Mouse (Mus musculus) midbrain, postnatal 0 days (tissue): ENCODE results near the gene Znrf4. TPM values are rescaled to one million over a fixed set of nuclear protein-coding genes. Genes with fewer than 3 reads are reported as not detected.
A peak's percentile ranks its signal among the peaks of the same experiment; 100 is the strongest.

ENCODE experiments used
- ATAC-seq: fragments of 200-750 bp; cut with Nextera tagmentation; 2 replicates; pipeline ENCODE4 v1.8.0; 2017; ENCODE audit warnings: moderate number of reproducible peaks, mild to moderate bottlenecking, moderate TSS enrichment, moderate library complexity; ENCODE audit not compliant: low FRiP score
- DNase-seq: peaks from one replicate; pipeline ENCODE4 v3.0.0-alpha.2; 2015; ENCODE audit warnings: low spot score
- H3K27ac ChIP-seq: fragments of 300-500 bp; sonication (generic); 2 replicates; pipeline ENCODE4 v1.5.1; 2014; ENCODE audit warnings: low read depth, mild to moderate bottlenecking, low read length, mixed read lengths
- H3K27me3 ChIP-seq: fragments of 300-500 bp; sonication (generic); 2 replicates; pipeline ENCODE4 v1.6.1; 2014; ENCODE audit warnings: low read length, control low read depth, mixed read lengths; ENCODE audit not compliant: insufficient read depth
- H3K36me3 ChIP-seq: fragments of 300-500 bp; sonication (generic); 2 replicates; pipeline ENCODE4 v1.6.1; 2014; ENCODE audit warnings: low read length, control low read depth, mixed read lengths; ENCODE audit not compliant: insufficient read depth
- H3K4me1 ChIP-seq: fragments of 300-500 bp; sonication (generic); 2 replicates; pipeline ENCODE4 v1.6.1; 2014; ENCODE audit warnings: mild to moderate bottlenecking, control low read depth, antibody characterized with exemption, low read length, mixed read lengths; ENCODE audit not compliant: insufficient read depth
- H3K4me2 ChIP-seq: fragments of 300-500 bp; sonication (generic); 2 replicates; pipeline ENCODE4 v1.6.1; 2014; ENCODE audit warnings: low read depth, mild to moderate bottlenecking, low read length, mixed read lengths; ENCODE audit not compliant: poor library complexity, severe bottlenecking
- H3K4me3 ChIP-seq: fragments of 300-500 bp; sonication (generic); 2 replicates; pipeline ENCODE4 v1.5.1; 2014; ENCODE audit warnings: low read depth, mild to moderate bottlenecking, low read length, moderate library complexity
- H3K9ac ChIP-seq: fragments of 300-500 bp; sonication (generic); replicated peaks from 2 replicates; pipeline ENCODE4 v1.6.1; 2014; ENCODE audit warnings: mild to moderate bottlenecking, low read length, moderate library complexity, mixed read lengths; ENCODE audit not compliant: poor library complexity, severe bottlenecking
- H3K9me3 ChIP-seq: fragments of 300-500 bp; sonication (generic); 2 replicates; pipeline ENCODE4 v1.6.1; 2016; ENCODE audit warnings: low read length, control low read depth
- CTCF ChIP-seq: IDR thresholded peaks from 2 replicates; pipeline ENCODE4 v1.5.1; 2016; ENCODE audit warnings: antibody characterized with exemption, mild to moderate bottlenecking
- WGBS: fragments of 180-500 bp; shearing (Covaris S2); extraction: QIAGEN DNeasy Blood & Tissue Kit; methylation state at CpG from one replicate; pipeline ENCODE4 v1.1.7; 2014; 5-methylcytosine and 5-hydroxymethylcytosine counted together
- polyA plus RNA-seq: library from polyadenylated mRNA; unstranded; fragments of >200 nt; fragmentation: Nextera tagmentation; extraction: Ambion mirVana; gene quantifications from 2 replicates; pipeline ENCODE4 v1.2.1, GENCODE M21; 2015
- total RNA-seq: library from RNA; depleted of rRNA; stranded (reverse); fragments of >200 nt; gene quantifications from 2 replicates; pipeline ENCODE4 v1.2.3, GENCODE M21; 2014

The Znrf4 gene
- total and polyA plus RNA-seq, 2 experiments from 2014 or later: not detected

- H3K27me3 ChIP-seq: no peaks in the 10 kb centered on the region
- H3K36me3 ChIP-seq: no peaks in the 10 kb centered on the region; the same call in 1 of the 2 replicates
- 10% methylated on average over 7 of the region's 7 CpGs for WGBS
- H3K9ac ChIP-seq: no peak overlapping the region
- H3K4me2 ChIP-seq: peak overlapping the region; percentile 28
- DNase-seq (peak; percentile 97), ATAC-seq (peak; percentile 52)
- no peak for TF ChIP-seq CTCF
- peaks cover 24% of the 10 kb centered on the region for H3K4me1 ChIP-seq
- peak overlapping the region; percentile 68 for H3K27ac ChIP-seq
- H3K4me3 ChIP-seq: no peak overlapping the region
- no peaks in the 10 kb centered on the region for H3K9me3 ChIP-seq
Measured at GRCm38 (mm10) chr17:56467456-56467884, 44.8 kb downstream of the Znrf4 start.

DNA sequence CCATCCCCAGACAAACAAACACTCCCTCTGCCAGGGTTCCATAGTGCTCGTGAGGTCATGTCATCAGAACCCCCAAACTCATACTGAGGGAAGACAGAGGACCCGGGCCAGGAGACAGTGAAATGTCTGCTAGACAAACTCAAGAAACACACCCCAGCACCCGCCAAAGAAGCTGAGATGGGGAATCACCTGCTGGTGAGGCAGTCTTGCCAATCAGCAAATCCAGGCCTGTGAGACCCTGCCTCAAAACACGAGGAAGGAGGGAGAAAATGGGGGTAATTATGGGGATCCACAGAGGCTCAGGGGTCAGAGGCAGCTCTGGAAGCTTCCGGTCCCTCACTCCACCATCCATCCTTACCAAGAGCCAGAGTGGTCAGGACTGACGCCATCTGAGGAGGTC lies 45.5 kb downstream of the Znrf4 start:
- H3K36me3 ChIP-seq: no peaks in the 10 kb centered on the region; the same call in 1 of the 2 replicates
- peaks cover 20% of the 10 kb centered on the region for H3K4me1 ChIP-seq
- peak overlapping the region; percentile 28 for H3K4me2 ChIP-seq
- H3K4me3 ChIP-seq: no peak overlapping the region
- peak overlapping the region; percentile 68 for H3K27ac ChIP-seq
- no peak for TF ChIP-seq CTCF
- no peaks in the 10 kb centered on the region for H3K27me3 ChIP-seq
- DNase-seq (no peak), ATAC-seq (no peak)
- 48% methylated on average over 5 of the region's 6 CpGs for WGBS
- H3K9ac ChIP-seq: no peak overlapping the region
- no peaks in the 10 kb centered on the region for H3K9me3 ChIP-seq

DNA sequence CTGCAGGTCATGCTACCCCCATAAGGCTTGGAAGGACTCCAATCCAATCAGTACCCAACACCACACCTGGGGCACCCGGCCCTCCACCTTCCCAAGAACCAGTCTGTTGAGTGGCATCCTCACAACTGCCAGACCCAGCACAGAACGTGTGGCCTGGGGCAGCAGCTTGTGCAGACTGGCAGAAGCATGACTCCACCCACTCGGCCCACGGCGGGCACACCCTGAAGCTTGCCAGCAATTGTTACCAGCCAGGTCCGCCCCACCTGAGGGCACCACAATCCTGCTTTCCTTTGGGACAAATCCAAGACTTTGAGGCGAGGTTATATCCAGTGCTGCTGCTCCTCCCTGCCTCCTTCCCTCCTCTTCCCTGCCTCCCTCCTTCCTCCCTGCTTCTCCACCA lies 47.4 kb downstream of the Znrf4 start:
- TF ChIP-seq CTCF: no peak
- 79% methylated on average over 7 of the region's 7 CpGs for WGBS
- Histone ChIP-seq H3K4me2 (no peak overlapping the region), H3K36me3 (no peaks in the 10 kb centered on the region; the same call in 1 of the 2 replicates), H3K9ac (no peak overlapping the region), H3K4me3 (no peak overlapping the region), H3K27ac (no peak overlapping the region), H3K9me3 (no peaks in the 10 kb centered on the region), H3K4me1 (peaks cover 28% of the 10 kb centered on the region), H3K27me3 (no peaks in the 10 kb centered on the region)
- DNase-seq: no peak
- ATAC-seq: no peak

- ATAC-seq: no peak
- Histone ChIP-seq H3K36me3 (no peaks in the 10 kb centered on the region; the same call in 1 of the 2 replicates), H3K4me2 (no peak overlapping the region), H3K27me3 (no peaks in the 10 kb centered on the region), H3K9ac (no peak overlapping the region), H3K9me3 (no peaks in the 10 kb centered on the region), H3K4me1 (peaks cover 23% of the 10 kb centered on the region), H3K4me3 (no peak overlapping the region), H3K27ac (no peak overlapping the region)
- WGBS: 98% methylated on average over 2 of the region's 2 CpGs
- DNase-seq: no peak
- TF ChIP-seq CTCF: no peak
Measured at GRCm38 (mm10) chr17:56464345-56464744, 47.9 kb downstream of the Znrf4 start.

DNA sequence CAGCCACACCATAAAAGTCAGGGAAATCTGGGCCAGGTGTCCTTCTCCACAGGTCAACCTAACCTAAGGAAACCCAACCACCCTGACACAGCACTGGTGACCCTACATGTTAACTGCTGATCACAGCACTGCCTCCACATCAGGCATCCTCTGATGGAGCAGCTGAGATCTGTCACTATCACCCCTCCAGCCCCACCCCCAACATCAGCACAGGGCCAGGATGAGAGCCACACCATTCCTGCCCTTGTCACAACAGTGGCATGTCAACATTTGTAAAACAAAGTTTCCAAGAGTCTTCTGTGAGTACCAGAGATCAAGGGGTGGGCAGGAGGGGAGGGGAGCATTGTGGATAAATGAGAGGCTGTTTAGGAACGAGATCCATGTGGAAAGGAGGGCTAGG lies 48.7 kb downstream of the Znrf4 start:
- Histone ChIP-seq H3K4me2 (peak overlapping the region; percentile 67), H3K27ac (no peak overlapping the region), H3K4me3 (no peak overlapping the region), H3K27me3 (no peaks in the 10 kb centered on the region), H3K9ac (peak overlapping the region; percentile 50; the same call in 1 of the 2 replicates), H3K36me3 (no peaks in the 10 kb centered on the region; the same call in 1 of the 2 replicates), H3K4me1 (peaks cover 19% of the 10 kb centered on the region), H3K9me3 (no peaks in the 10 kb centered on the region)
- 67% methylated on average over 1 of the region's 1 CpGs for WGBS
- ATAC-seq (no peak), DNase-seq (no peak)
- TF ChIP-seq CTCF: no peak

DNA sequence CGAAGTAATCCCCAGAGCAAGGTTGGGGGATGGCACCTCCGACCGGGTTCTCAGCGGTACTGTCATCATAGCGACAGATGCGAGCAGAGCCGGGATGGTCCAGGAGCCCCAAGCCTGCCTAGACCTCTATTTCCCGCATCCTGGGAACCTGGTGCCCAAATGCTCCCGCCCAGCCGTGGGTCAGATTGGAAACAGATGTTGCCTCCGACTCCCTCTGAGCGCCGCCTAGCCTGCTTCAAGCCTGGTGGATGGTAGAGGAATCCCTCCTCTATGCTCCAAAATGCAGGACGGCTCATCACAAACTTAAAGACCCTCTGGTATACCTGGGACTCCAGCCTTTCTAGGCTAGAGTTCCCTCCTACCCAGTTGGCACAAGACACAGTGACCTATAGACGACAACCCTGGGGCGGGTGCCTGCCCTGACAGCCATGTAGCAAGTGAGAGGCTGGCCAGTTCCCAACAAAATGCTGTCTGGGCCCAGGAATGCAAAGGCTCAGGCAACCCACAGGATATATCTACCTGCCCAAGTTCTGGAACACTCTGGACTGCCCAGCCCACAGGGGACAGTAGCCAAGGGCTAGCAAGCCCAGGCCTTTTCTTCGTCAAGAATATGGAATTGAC lies 49.3 kb downstream of the Znrf4 start:
- H3K4me2 ChIP-seq: peak overlapping the region; percentile 67
- DNase-seq (no peak), ATAC-seq (no peak)
- H3K9ac ChIP-seq: peak overlapping the region; percentile 50
- H3K36me3 ChIP-seq: peaks cover 3% of the 10 kb centered on the region; the same call in 1 of the 2 replicates
- H3K4me1 ChIP-seq: peaks cover 16% of the 10 kb centered on the region
- 4% methylated on average over 17 of the region's 17 CpGs for WGBS
- no peaks in the 10 kb centered on the region for H3K9me3 ChIP-seq
- TF ChIP-seq CTCF: peak; percentile 42
- H3K27me3 ChIP-seq: no peaks in the 10 kb centered on the region
- peak overlapping the region; percentile 44 for H3K4me3 ChIP-seq
- H3K27ac ChIP-seq: peak overlapping the region; percentile 68
